Mouse (Mus musculus) CH12.LX (cell line): ENCODE results near the gene Tbc1d22b. TPM values are rescaled to one million over a fixed set of nuclear protein-coding genes. Genes with fewer than 3 reads are reported as not detected.

Source experiments
- DNase-seq: peaks from one replicate; pipeline ENCODE4 v3.0.0-alpha.2; 2013; ENCODE audit errors: extremely low read depth
- H3K27ac ChIP-seq: 2 replicates; pipeline ENCODE4 v1.5.1; 2012; ENCODE audit warnings: low read depth, mild to moderate bottlenecking, control low read depth, moderate library complexity; ENCODE audit not compliant: insufficient read depth
- H3K27me3 ChIP-seq: replicated peaks from 2 replicates; pipeline ENCODE3; 2012; ENCODE audit warnings: inconsistent platforms
- H3K36me3 ChIP-seq, 2 experiments: replicated peaks in 1 of 2; 2 replicates each; pipeline versions ENCODE3 to v1.6.1; 2012; ENCODE audit warnings: inconsistent platforms in 1 of 2, low read length in 1 of 2, mild to moderate bottlenecking in 1 of 2, mixed read lengths in 1 of 2, moderate library complexity in 1 of 2; ENCODE audit not compliant: control insufficient read depth in 1 of 2, insufficient read depth in 1 of 2
- H3K4me1 ChIP-seq, 2 experiments: 2 replicates each; pipeline ENCODE4 v1.6.1; 2012; ENCODE audit warnings: inconsistent platforms in 1 of 2, moderate library complexity in 1 of 2; ENCODE audit not compliant: insufficient read depth in 2 of 2, control insufficient read depth in 1 of 2
- H3K4me2 ChIP-seq: 2 replicates; pipeline ENCODE4 v1.6.1; 2012; ENCODE audit warnings: low read depth, mild to moderate bottlenecking, control low read depth; ENCODE audit not compliant: poor library complexity, insufficient read depth, severe bottlenecking
- H3K4me3 ChIP-seq, 3 experiments: fragments of 150-350 bp in 1 of 3; sonication (generic) in 1 of 3; replicated peaks in 1 of 3; 2 replicates each; pipeline versions ENCODE3 to v1.5.1; 2011 to 2012; ENCODE audit warnings: low read depth in 2 of 3, low read length in 2 of 3, mild to moderate bottlenecking in 2 of 3, moderate library complexity in 2 of 3, control low read depth in 1 of 3, improper control_type of control experiment in 1 of 3, inconsistent platforms in 1 of 3, mixed read lengths in 1 of 3; ENCODE audit not compliant: poor library complexity in 1 of 3
- H3K79me2 ChIP-seq: replicated peaks from 2 replicates; pipeline ENCODE4 v1.6.1; 2012; ENCODE audit warnings: mild to moderate bottlenecking, moderate library complexity; ENCODE audit not compliant: control insufficient read depth, poor library complexity, insufficient read depth, severe bottlenecking; ENCODE audit errors: extremely low read depth
- H3K9ac ChIP-seq: 2 replicates; pipeline ENCODE4 v1.6.1; 2012; ENCODE audit warnings: low read depth, mild to moderate bottlenecking, control low read depth, moderate library complexity; ENCODE audit not compliant: insufficient read depth
- H3K9me3 ChIP-seq: replicated peaks from 2 replicates; pipeline ENCODE3; 2012; ENCODE audit warnings: low read length, inconsistent platforms, mixed read lengths
- BHLHE40 ChIP-seq: IDR thresholded peaks from 2 replicates; pipeline ENCODE4 v1.6.1; 2011; ENCODE audit warnings: mild to moderate bottlenecking, low read depth, low read length, improper control_type of control experiment
- ELF1 ChIP-seq: IDR thresholded peaks from 2 replicates; pipeline ENCODE4 v1.6.1; 2014; ENCODE audit warnings: low read depth, mild to moderate bottlenecking, inconsistent platforms, low read length, improper control_type of control experiment
- GABPA ChIP-seq: IDR thresholded peaks from 2 replicates; pipeline ENCODE4 v1.6.1; 2012; ENCODE audit warnings: low read depth, low read length, improper control_type of control experiment, inconsistent platforms; ENCODE audit not compliant: insufficient replicate concordance
- HCFC1 ChIP-seq: IDR thresholded peaks from 2 replicates; pipeline ENCODE4 v1.6.1; 2012; ENCODE audit warnings: low read depth, mild to moderate bottlenecking, inconsistent platforms, low read length, improper control_type of control experiment
- IRF4 ChIP-seq: IDR thresholded peaks from 2 replicates; pipeline ENCODE4 v1.6.1; 2014; ENCODE audit warnings: low read depth, mild to moderate bottlenecking, inconsistent platforms, low read length, improper control_type of control experiment
- JUN ChIP-seq: IDR thresholded peaks from 2 replicates; pipeline ENCODE4 v1.6.1; 2011; ENCODE audit warnings: low read depth, mild to moderate bottlenecking, low read length, improper control_type of control experiment, moderate library complexity; ENCODE audit not compliant: insufficient read depth
- MAFK ChIP-seq: IDR thresholded peaks from 2 replicates; pipeline ENCODE4 v1.6.1; 2011; ENCODE audit warnings: low read length, improper control_type of control experiment; ENCODE audit not compliant: insufficient replicate concordance
- MAZ ChIP-seq: IDR thresholded peaks from 2 replicates; pipeline ENCODE4 v1.6.1; 2012; ENCODE audit warnings: low read depth, mild to moderate bottlenecking, inconsistent platforms, low read length, improper control_type of control experiment, moderate library complexity
- MEF2A ChIP-seq: IDR thresholded peaks from 2 replicates; pipeline ENCODE4 v1.6.1; 2014; ENCODE audit warnings: low read depth, mild to moderate bottlenecking, inconsistent platforms, low read length, improper control_type of control experiment, borderline replicate concordance
- MXI1 ChIP-seq: IDR thresholded peaks from 2 replicates; pipeline ENCODE4 v1.6.1; 2011; ENCODE audit warnings: mild to moderate bottlenecking, low read depth, low read length, improper control_type of control experiment
- MYC ChIP-seq: IDR thresholded peaks from 2 replicates; pipeline ENCODE4 v1.6.1; 2011; ENCODE audit warnings: low read depth, mild to moderate bottlenecking, improper control_type of control experiment, low read length
- NELFE ChIP-seq: IDR thresholded peaks from 2 replicates; pipeline ENCODE4 v1.6.1; 2011; ENCODE audit warnings: low read depth, low read length, improper control_type of control experiment
- NRF1 ChIP-seq: IDR thresholded peaks from 2 replicates; pipeline ENCODE4 v1.6.1; 2014; ENCODE audit warnings: low read depth, mild to moderate bottlenecking, inconsistent platforms, low read length, improper control_type of control experiment, moderate library complexity
- POLR2AphosphoS2 ChIP-seq: IDR thresholded peaks from 2 replicates; pipeline ENCODE4 v1.6.1; 2011; ENCODE audit warnings: low read depth, low read length, improper control_type of control experiment
- SMC3 ChIP-seq: IDR thresholded peaks from 2 replicates; pipeline ENCODE4 v1.6.1; 2011; ENCODE audit warnings: low read depth, low read length, improper control_type of control experiment
- TBP ChIP-seq: conservative IDR thresholded peaks from 2 replicates; pipeline ENCODE4 v1.6.1; 2011; ENCODE audit warnings: low read depth, low read length, improper control_type of control experiment
- TCF12 ChIP-seq: IDR thresholded peaks from 2 replicates; pipeline ENCODE4 v1.6.1; 2014; ENCODE audit warnings: low read depth, mild to moderate bottlenecking, inconsistent platforms, low read length, improper control_type of control experiment
- UBTF ChIP-seq: IDR thresholded peaks from 2 replicates; pipeline ENCODE4 v1.6.1; 2012; ENCODE audit warnings: low read depth, mild to moderate bottlenecking, inconsistent platforms, low read length, improper control_type of control experiment, moderate library complexity
- USF2 ChIP-seq: conservative IDR thresholded peaks from 2 replicates; pipeline ENCODE4 v1.6.1; 2011; ENCODE audit warnings: low read depth, low read length, improper control_type of control experiment
- ZC3H11A ChIP-seq: IDR thresholded peaks from 2 replicates; pipeline ENCODE4 v1.6.1; 2012; ENCODE audit warnings: low read depth, mild to moderate bottlenecking, inconsistent platforms, low read length, improper control_type of control experiment
- ZKSCAN1 ChIP-seq: IDR thresholded peaks from 2 replicates; pipeline ENCODE4 v1.6.1; 2012; ENCODE audit warnings: low read depth, inconsistent platforms, low read length, improper control_type of control experiment, borderline replicate concordance
- ZMIZ1 ChIP-seq: IDR thresholded peaks from 2 replicates; pipeline ENCODE4 v1.6.1; 2012; ENCODE audit warnings: low read depth, mild to moderate bottlenecking, inconsistent platforms, low read length, improper control_type of control experiment
- ZNF384 ChIP-seq: IDR thresholded peaks from 2 replicates; pipeline ENCODE4 v1.6.1; 2012; ENCODE audit warnings: low read depth, low read length, improper control_type of control experiment, inconsistent platforms
- dilution Hi-C: fragments of 300-500 bp; cut with MboI; formaldehyde crosslinking; loops from 2 replicates; pipeline ENCODE4 v1.14.3; 2020; ENCODE audit warnings: low sequenced_read_pairs; ENCODE audit not compliant: extremely low pct_unique_long_range_greater_than_20kb, extremely low pct_ligation_motif_present
- in situ Hi-C: fragments of 300-500 bp; cut with MboI; formaldehyde crosslinking; loops from 3 replicates; pipeline ENCODE4 v1.14.3; 2019; ENCODE audit warnings: low sequenced_read_pairs, low pct_ligation_motif_present, low pct_unique_long_range_greater_than_20kb, mixed read lengths
- polyA plus RNA-seq: library from polyadenylated mRNA; unstranded; fragments of >175 nt; gene quantifications from 2 replicates; pipeline ENCODE4 v1.2.1, GENCODE M21; 2012; ENCODE audit warnings: low read depth; ENCODE audit not compliant: insufficient read length
- total RNA-seq, 2 experiments: library from RNA; depleted of rRNA; stranded (reverse); fragments of 300-350 nt in 1 of 2; fragments of >200 nt in 1 of 2; gene quantifications; 2 replicates each; pipeline ENCODE4 v1.2.3; 2012 to 2014

Gene Tbc1d22b
- total and polyA plus RNA-seq, 3 experiments = 3.8 to 17.3 (median 6.6) TPM

GRCm38 (mm10) chr17:29619231-29619630 lies 69.6 kb downstream of the Tbc1d22b start:
- Histone ChIP-seq H3K4me3 (no peak overlapping the region), H3K4me2 (no peak overlapping the region), H3K79me2 (peaks cover 29% of the 10 kb centered on the region), H3K9me3 (no peaks in the 10 kb centered on the region), H3K9ac (no peak overlapping the region), H3K27ac (no peak overlapping the region), H3K36me3 (peaks cover 32 to 71% of the 10 kb centered on the region in 2 experiments), H3K27me3 (no peaks in the 10 kb centered on the region), H3K4me1 (peaks cover 5 to 23% of the 10 kb centered on the region in 2 experiments)
- no peak for TF ChIP-seq SMC3
- no peak for TF ChIP-seq BHLHE40
- no peak for TF ChIP-seq ZKSCAN1
- TF ChIP-seq HCFC1 = no peak
- TF ChIP-seq NELFE = no peak
- no peak for TF ChIP-seq USF2
- no peak for TF ChIP-seq IRF4
- TF ChIP-seq ZMIZ1 = no peak
- TF ChIP-seq TCF12 = no peak
- no peak for TF ChIP-seq MAZ
- TF ChIP-seq JUN = no peak
- no peak for TF ChIP-seq POLR2AphosphoS2
- no peak for TF ChIP-seq MXI1
- dilution Hi-C loops (no loop called here), in situ Hi-C loops (loop anchor here (25.0 kb wide), 1 partner anchor 243 kb away; no protein-coding TSS in a partner anchor)
- DNase-seq = no peak

- Histone ChIP-seq H3K9ac (no peak overlapping the region), H3K36me3 (peaks cover 64 to 95% of the 10 kb centered on the region in 2 experiments), H3K4me2 (no peak overlapping the region), H3K9me3 (no peaks in the 10 kb centered on the region), H3K27me3 (no peaks in the 10 kb centered on the region), H3K27ac (no peak overlapping the region), H3K79me2 (no peaks in the 10 kb centered on the region; the same call in 1 of the 2 replicates), H3K4me3 (no peak overlapping the region), H3K4me1 (no peaks in the 10 kb centered on the region)
- TF ChIP-seq ZKSCAN1 = no peak
- TF ChIP-seq ZC3H11A = no peak
- no peak for TF ChIP-seq UBTF
- no peak for TF ChIP-seq MAZ
- TF ChIP-seq GABPA = no peak
- no peak for TF ChIP-seq ELF1
- TF ChIP-seq BHLHE40 = no peak
- TF ChIP-seq MYC = no peak
- no peak for TF ChIP-seq MAFK
- TF ChIP-seq TBP = no peak
- TF ChIP-seq ZMIZ1 = no peak
- TF ChIP-seq NELFE = no peak
- TF ChIP-seq TCF12 = no peak
- no peak for TF ChIP-seq MXI1
- no peak for TF ChIP-seq MEF2A
- no peak for TF ChIP-seq SMC3
- no peak for TF ChIP-seq NRF1
- no peak for TF ChIP-seq ZNF384
- no peak for TF ChIP-seq POLR2AphosphoS2
- no peak for DNase-seq
- dilution Hi-C loops = no loop called here
- in situ Hi-C loops = loop anchor here (25.0 kb wide), 1 partner anchor 239 kb away; no protein-coding TSS in a partner anchor
These were observed 73.9 kb downstream of the Tbc1d22b start for GRCm38 (mm10) chr17:29623488-29623887.
